Mouse (Mus musculus): ENCODE measurements around the gene Dis3l2. TPM values are rescaled to one million over a fixed set of nuclear protein-coding genes. Genes with fewer than 3 reads are reported as not detected.

Gene Dis3l2
- total and polyA plus RNA-seq, 3 experiments = 11.6 to 44.3 (median 31.5) TPM

DNA sequence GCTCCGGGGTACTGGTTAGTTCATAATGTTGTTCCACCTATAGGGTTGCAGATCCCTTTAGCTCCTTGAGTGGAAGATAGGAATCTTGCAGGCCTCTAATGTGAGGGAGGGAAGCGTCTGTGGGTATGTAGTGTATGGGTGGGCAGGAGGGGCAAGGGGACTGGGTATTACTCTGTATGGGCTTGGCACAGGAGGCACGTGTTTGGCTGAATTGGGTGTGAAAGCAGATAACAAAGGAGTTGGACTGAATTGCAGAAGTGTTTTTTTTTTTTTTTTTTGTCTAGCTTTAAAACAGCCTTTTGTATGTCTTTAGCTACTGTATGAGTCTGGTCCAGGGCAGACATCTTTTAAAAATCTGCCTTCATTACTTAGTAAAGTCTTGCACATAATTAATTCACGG is 5.9 kb downstream of the Dis3l2 start:
- Histone ChIP-seq H3K36me3 (replicated peaks) (peaks cover 16% of the 10 kb centered on the region), H3K27me3 (ENCODE audit: insufficient read depth, low read length) (no peaks in the 10 kb centered on the region), H3K4me3 (ENCODE audit: low read depth, low read length) (no peak overlapping the region), H3K9me3 (replicated peaks) (no peaks in the 10 kb centered on the region), H3K4me1 (ENCODE audit: insufficient read depth, low read depth, low read length) (peaks cover 28% of the 10 kb centered on the region)
- ATAC-seq (ENCODE audit: extremely low read depth, insufficient number of reproducible peaks, low FRiP score, poor library complexity, severe bottlenecking) = peak; percentile 87
- peak; percentile 8 for DNase-seq (ENCODE audit: low spot score)
- TF ChIP-seq CTCF (IDR thresholded peaks at IDR 0.05; ENCODE audit: low read depth, low read length) (no peak), GATA2 (IDR thresholded peaks at IDR 0.05; ENCODE audit: borderline replicate concordance, low read depth, low read length) (no peak), GATA1 (IDR thresholded peaks at IDR 0.05; ENCODE audit: borderline replicate concordance, low read length) (no peak), TAL1 (conservative IDR thresholded peaks at IDR 0.05; ENCODE audit: low read depth, low read length) (no peak), POLR2AphosphoS5 (IDR thresholded peaks at IDR 0.05; ENCODE audit: insufficient replicate concordance, low read depth, low read length) (no peak)

- Histone ChIP-seq H3K27me3 (ENCODE audit: insufficient read depth, low read length) (no peaks in the 10 kb centered on the region), H3K36me3 (replicated peaks) (peaks cover 12% of the 10 kb centered on the region), H3K4me1 (ENCODE audit: insufficient read depth, low read depth, low read length) (peaks cover 13% of the 10 kb centered on the region), H3K9me3 (replicated peaks) (no peaks in the 10 kb centered on the region), H3K4me3 (ENCODE audit: low read depth, low read length) (no peak overlapping the region)
- ATAC-seq (ENCODE audit: extremely low read depth, insufficient number of reproducible peaks, low FRiP score, poor library complexity, severe bottlenecking) (no peak), DNase-seq (ENCODE audit: low spot score) (no peak)
- TF ChIP-seq CTCF (IDR thresholded peaks at IDR 0.05; ENCODE audit: low read depth, low read length) = no peak
- no peak for TF ChIP-seq GATA1 (IDR thresholded peaks at IDR 0.05; ENCODE audit: borderline replicate concordance, low read length)
- TF ChIP-seq POLR2AphosphoS5 (IDR thresholded peaks at IDR 0.05; ENCODE audit: insufficient replicate concordance, low read depth, low read length) = no peak
- TF ChIP-seq GATA2 (IDR thresholded peaks at IDR 0.05; ENCODE audit: borderline replicate concordance, low read depth, low read length) = no peak
- TF ChIP-seq TAL1 (conservative IDR thresholded peaks at IDR 0.05; ENCODE audit: low read depth, low read length) = no peak
Measured at GRCm38 (mm10) chr1:86712045-86712444, 8.4 kb downstream of the Dis3l2 start.

DNA sequence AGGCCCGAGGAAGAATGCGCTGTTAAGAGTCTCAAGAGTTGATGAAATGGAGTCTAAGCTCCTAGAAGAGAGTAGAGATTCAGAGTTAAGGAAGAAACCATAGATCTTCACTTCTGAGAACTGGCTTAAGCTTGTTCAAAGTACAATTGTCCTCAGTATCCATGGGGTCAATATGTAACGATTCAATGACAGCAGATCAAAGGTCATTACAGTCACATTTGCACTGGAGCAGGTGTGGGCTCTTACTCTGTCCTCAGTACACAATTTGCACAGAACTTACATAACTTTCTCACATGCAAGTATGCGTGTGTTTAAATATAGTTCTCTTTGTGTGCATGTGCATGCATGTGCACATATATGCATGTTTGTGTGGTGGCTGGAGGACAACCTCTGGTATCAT is 9.4 kb downstream of the Dis3l2 start:
- Histone ChIP-seq H3K4me1 (ENCODE audit: insufficient read depth, low read depth, low read length) (peaks cover 13% of the 10 kb centered on the region), H3K9me3 (replicated peaks) (no peaks in the 10 kb centered on the region), H3K4me3 (ENCODE audit: low read depth, low read length) (no peak overlapping the region), H3K27me3 (ENCODE audit: insufficient read depth, low read length) (no peaks in the 10 kb centered on the region), H3K36me3 (replicated peaks) (peaks cover 15% of the 10 kb centered on the region)
- no peak for TF ChIP-seq TAL1 (conservative IDR thresholded peaks at IDR 0.05; ENCODE audit: low read depth, low read length)
- no peak for TF ChIP-seq CTCF (IDR thresholded peaks at IDR 0.05; ENCODE audit: low read depth, low read length)
- no peak for TF ChIP-seq GATA1 (IDR thresholded peaks at IDR 0.05; ENCODE audit: borderline replicate concordance, low read length)
- no peak for TF ChIP-seq POLR2AphosphoS5 (IDR thresholded peaks at IDR 0.05; ENCODE audit: insufficient replicate concordance, low read depth, low read length)
- no peak for TF ChIP-seq GATA2 (IDR thresholded peaks at IDR 0.05; ENCODE audit: borderline replicate concordance, low read depth, low read length)
- ATAC-seq (ENCODE audit: extremely low read depth, insufficient number of reproducible peaks, low FRiP score, poor library complexity, severe bottlenecking) = no peak
- no peak for DNase-seq (ENCODE audit: low spot score)

- no peak for ATAC-seq (ENCODE audit: extremely low read depth, insufficient number of reproducible peaks, low FRiP score, poor library complexity, severe bottlenecking)
Measured at GRCm38 (mm10) chr1:86718190-86718589, 14.6 kb downstream of the Dis3l2 start.

GRCm38 (mm10) chr1:86719391-86719790 is 15.8 kb downstream of the Dis3l2 start:
- H3K4me3 ChIP-seq (ENCODE audit: low read depth, low read length) = no peak overlapping the region
- no peak for ATAC-seq (ENCODE audit: extremely low read depth, insufficient number of reproducible peaks, low FRiP score, poor library complexity, severe bottlenecking)
- H3K27me3 ChIP-seq (ENCODE audit: insufficient read depth, low read length) = no peaks in the 10 kb centered on the region

More at GRCm38 (mm10) chr1:86718190-86718589, 14.6 kb downstream of the Dis3l2 start:
- DNase-seq (ENCODE audit: low spot score) = no peak
- peaks cover 15% of the 10 kb centered on the region for H3K36me3 ChIP-seq (replicated peaks)
- TF ChIP-seq CTCF (IDR thresholded peaks at IDR 0.05; ENCODE audit: low read depth, low read length) (no peak), POLR2AphosphoS5 (IDR thresholded peaks at IDR 0.05; ENCODE audit: insufficient replicate concordance, low read depth, low read length) (no peak), TAL1 (conservative IDR thresholded peaks at IDR 0.05; ENCODE audit: low read depth, low read length) (no peak), GATA1 (IDR thresholded peaks at IDR 0.05; ENCODE audit: borderline replicate concordance, low read length) (no peak), GATA2 (IDR thresholded peaks at IDR 0.05; ENCODE audit: borderline replicate concordance, low read depth, low read length) (no peak)
- no peaks in the 10 kb centered on the region for H3K27me3 ChIP-seq (ENCODE audit: insufficient read depth, low read length)
- no peaks in the 10 kb centered on the region for H3K4me1 ChIP-seq (ENCODE audit: insufficient read depth, low read depth, low read length)
- no peak overlapping the region for H3K4me3 ChIP-seq (ENCODE audit: low read depth, low read length)
- no peaks in the 10 kb centered on the region for H3K9me3 ChIP-seq (replicated peaks)

GRCm38 (mm10) chr1:86733160-86733821 is 29.7 kb downstream of the Dis3l2 start:
- H3K9me3 ChIP-seq (replicated peaks) = no peaks in the 10 kb centered on the region
- no peak overlapping the region for H3K4me3 ChIP-seq (ENCODE audit: low read depth, low read length)
- H3K27me3 ChIP-seq (ENCODE audit: insufficient read depth, low read length) = no peaks in the 10 kb centered on the region
- no peaks in the 10 kb centered on the region for H3K36me3 ChIP-seq (replicated peaks)
- no peak for ATAC-seq (ENCODE audit: extremely low read depth, insufficient number of reproducible peaks, low FRiP score, poor library complexity, severe bottlenecking)
- TF ChIP-seq TAL1 (conservative IDR thresholded peaks at IDR 0.05; ENCODE audit: low read depth, low read length) = no peak
- no peak for TF ChIP-seq GATA2 (IDR thresholded peaks at IDR 0.05; ENCODE audit: borderline replicate concordance, low read depth, low read length)
- no peak for TF ChIP-seq GATA1 (IDR thresholded peaks at IDR 0.05; ENCODE audit: borderline replicate concordance, low read length)
- no peak for TF ChIP-seq CTCF (IDR thresholded peaks at IDR 0.05; ENCODE audit: low read depth, low read length)
- TF ChIP-seq POLR2AphosphoS5 (IDR thresholded peaks at IDR 0.05; ENCODE audit: insufficient replicate concordance, low read depth, low read length) = no peak
- DNase-seq (ENCODE audit: low spot score) = no peak
- peaks cover 18% of the 10 kb centered on the region for H3K4me1 ChIP-seq (ENCODE audit: insufficient read depth, low read depth, low read length)

More at GRCm38 (mm10) chr1:86719391-86719790, 15.8 kb downstream of the Dis3l2 start:
- Histone ChIP-seq H3K9me3 (replicated peaks) (no peaks in the 10 kb centered on the region), H3K4me1 (ENCODE audit: insufficient read depth, low read depth, low read length) (no peaks in the 10 kb centered on the region), H3K36me3 (replicated peaks) (peaks cover 13% of the 10 kb centered on the region)
- no peak for DNase-seq (ENCODE audit: low spot score)
- TF ChIP-seq GATA1 (IDR thresholded peaks at IDR 0.05; ENCODE audit: borderline replicate concordance, low read length) (no peak), CTCF (IDR thresholded peaks at IDR 0.05; ENCODE audit: low read depth, low read length) (no peak), GATA2 (IDR thresholded peaks at IDR 0.05; ENCODE audit: borderline replicate concordance, low read depth, low read length) (no peak), TAL1 (conservative IDR thresholded peaks at IDR 0.05; ENCODE audit: low read depth, low read length) (no peak), POLR2AphosphoS5 (IDR thresholded peaks at IDR 0.05; ENCODE audit: insufficient replicate concordance, low read depth, low read length) (no peak)

Measured in G1E (cell line).